Mouse (Mus musculus) limb, embryonic 10.5 days (tissue): Measurements from ENCODE around the gene Hpse2. TPM values are rescaled to one million over a fixed set of nuclear protein-coding genes. Genes with fewer than 3 reads are reported as not detected.

Source experiments
- DNase-seq: peaks from one replicate; pipeline ENCODE4 v3.0.0-alpha.2; 2017; ENCODE audit warnings: low spot score
- H3K27ac ChIP-seq: fragments of 300-500 bp; sonication (generic); 2 replicates; pipeline ENCODE4 v1.5.1; 2016; ENCODE audit warnings: mild to moderate bottlenecking
- H3K27me3 ChIP-seq: fragments of 300-500 bp; sonication (generic); 2 replicates; pipeline ENCODE4 v1.6.1; 2016; ENCODE audit warnings: low read depth, mild to moderate bottlenecking; ENCODE audit not compliant: poor library complexity, severe bottlenecking
- H3K36me3 ChIP-seq: fragments of 300-500 bp; sonication (generic); 2 replicates; pipeline ENCODE4 v1.6.1; 2016; ENCODE audit warnings: mild to moderate bottlenecking, moderate library complexity
- H3K4me1 ChIP-seq: fragments of 300-500 bp; sonication (generic); 2 replicates; pipeline ENCODE4 v1.6.1; 2016
- H3K4me3 ChIP-seq: fragments of 300-500 bp; sonication (generic); 2 replicates; pipeline ENCODE4 v1.5.1; 2016; ENCODE audit warnings: mild to moderate bottlenecking, moderate library complexity
- H3K9me3 ChIP-seq: fragments of 300-500 bp; sonication (generic); replicated peaks from 2 replicates; pipeline ENCODE4 v1.6.1; 2016; ENCODE audit warnings: mild to moderate bottlenecking
- WGBS: fragments of 180-500 bp; shearing (Covaris S2); methylation state at CpG from one replicate; pipeline ENCODE4 v1.1.7; 2016; 5-methylcytosine and 5-hydroxymethylcytosine counted together
- polyA plus RNA-seq: library from polyadenylated mRNA; unstranded; fragments of >200 nt; fragmentation: Nextera tagmentation; extraction: Ambion mirVana; gene quantifications from 2 replicates; pipeline ENCODE4 v1.2.1, GENCODE M21; 2016

Hpse2 gene
- polyA plus RNA-seq, 1 experiment from 2014 or later: 6.0 TPM

DNA sequence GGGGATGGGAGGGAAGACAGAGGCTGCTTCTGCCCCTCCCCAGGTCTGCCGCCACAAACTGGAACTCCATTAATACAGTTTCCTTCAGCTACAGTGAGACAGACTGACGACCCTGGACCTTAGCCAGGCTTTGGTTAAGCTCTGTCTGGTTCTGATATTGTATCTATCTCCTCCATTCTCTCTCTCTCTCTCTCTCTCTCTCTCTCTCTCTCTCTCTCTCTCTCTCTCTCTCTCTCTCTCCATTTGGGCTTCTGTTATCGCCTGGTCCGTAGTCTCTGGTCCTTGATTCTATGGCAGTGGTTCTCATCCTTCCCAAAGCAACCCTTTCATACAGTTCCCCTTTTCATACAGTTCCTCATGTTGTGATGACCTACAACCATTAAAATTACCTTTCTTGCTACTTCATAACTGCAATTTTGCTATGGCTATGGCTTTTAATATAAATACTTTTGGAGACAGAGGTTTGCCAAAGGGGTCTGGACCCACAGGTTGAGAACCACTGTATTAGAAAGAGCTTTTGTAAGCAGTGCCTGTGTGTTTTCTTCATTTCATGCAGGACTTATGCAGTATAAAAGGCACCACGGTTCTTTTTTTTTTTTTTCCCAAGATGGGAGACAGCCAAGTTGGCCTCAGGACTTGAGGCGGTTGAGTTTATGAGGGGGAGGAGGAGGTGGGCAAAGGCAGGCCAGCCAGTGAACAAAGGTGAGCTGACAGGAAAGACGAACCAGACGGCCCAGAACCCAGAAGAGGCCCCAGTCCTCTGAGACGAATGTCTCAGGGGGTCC is 642.9 kb downstream of the Hpse2 start:
- 71% methylated on average over 9 of the region's 9 CpGs for WGBS
- H3K4me3 ChIP-seq: no peak overlapping the region
- H3K27ac ChIP-seq: no peak overlapping the region

DNA sequence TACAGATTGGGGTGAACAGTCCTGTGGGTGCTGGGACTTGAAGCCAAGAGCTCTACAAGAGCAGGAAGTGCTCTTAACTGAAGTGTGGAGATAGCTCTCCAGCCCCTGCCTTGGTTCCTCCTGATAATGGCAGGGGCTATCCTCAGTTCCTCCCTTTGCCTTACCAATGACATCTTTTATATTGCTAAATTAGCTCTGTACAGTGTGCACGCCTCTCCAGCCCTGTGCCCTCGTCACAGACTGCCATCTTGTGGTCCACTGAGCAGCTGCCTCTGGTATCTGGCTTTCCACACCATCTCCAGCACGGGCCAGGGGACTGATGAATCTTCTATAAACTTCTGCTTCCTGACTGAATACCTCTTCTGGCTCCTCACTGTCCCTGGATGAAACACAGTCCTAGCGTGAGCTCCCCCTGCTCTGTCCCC is 644.0 kb downstream of the Hpse2 start:
- Histone ChIP-seq H3K27me3 (0 out of 2 replicates have a peak, but pooled peaks cover 3% of the 10 kb centered on the region), H3K27ac (no peak overlapping the region; the same call in 1 of the 2 replicates), H3K4me1 (peaks cover 25% of the 10 kb centered on the region), H3K9me3 (no peaks in the 10 kb centered on the region), H3K4me3 (no peak overlapping the region), H3K36me3 (no peaks in the 10 kb centered on the region)
- WGBS: 34% methylated on average over 4 of the region's 4 CpGs
- peak; percentile 54 for DNase-seq

More for the DNA sequence above, 642.9 kb downstream of the Hpse2 start:
- Histone ChIP-seq H3K27me3 (0 out of 2 replicates have a peak, but pooled peaks cover 3% of the 10 kb centered on the region), H3K36me3 (no peaks in the 10 kb centered on the region), H3K9me3 (no peaks in the 10 kb centered on the region), H3K4me1 (peaks cover 16% of the 10 kb centered on the region)
- no peak for DNase-seq

DNA sequence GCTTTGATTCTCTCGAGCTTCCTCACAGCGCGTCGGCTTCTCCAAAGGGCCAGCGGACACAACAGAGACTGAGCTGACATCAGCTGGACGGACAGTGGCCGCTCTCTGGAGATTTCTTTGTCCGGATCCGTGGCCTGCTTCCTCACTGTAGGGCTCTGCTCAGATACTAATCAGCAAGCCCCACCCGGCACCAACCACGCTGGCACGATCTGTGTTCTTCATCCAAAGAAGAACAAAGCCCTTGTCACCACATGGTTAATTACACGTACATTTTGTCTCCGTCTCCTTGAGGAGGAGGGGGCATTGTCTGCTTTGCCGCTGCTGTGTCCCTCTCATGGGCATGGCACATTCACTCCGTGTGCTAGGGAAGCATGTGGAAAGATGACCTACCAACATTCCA is 644.9 kb downstream of the Hpse2 start:
- 0 out of 2 replicates have a peak, but pooled peaks cover 3% of the 10 kb centered on the region for H3K27me3 ChIP-seq
- H3K9me3 ChIP-seq: no peaks in the 10 kb centered on the region
- DNase-seq: no peak
- H3K27ac ChIP-seq: no peak overlapping the region
- WGBS: 86% methylated on average over 16 of the region's 16 CpGs
- H3K4me1 ChIP-seq: peaks cover 32% of the 10 kb centered on the region
- no peaks in the 10 kb centered on the region for H3K36me3 ChIP-seq
- no peak overlapping the region for H3K4me3 ChIP-seq

DNA sequence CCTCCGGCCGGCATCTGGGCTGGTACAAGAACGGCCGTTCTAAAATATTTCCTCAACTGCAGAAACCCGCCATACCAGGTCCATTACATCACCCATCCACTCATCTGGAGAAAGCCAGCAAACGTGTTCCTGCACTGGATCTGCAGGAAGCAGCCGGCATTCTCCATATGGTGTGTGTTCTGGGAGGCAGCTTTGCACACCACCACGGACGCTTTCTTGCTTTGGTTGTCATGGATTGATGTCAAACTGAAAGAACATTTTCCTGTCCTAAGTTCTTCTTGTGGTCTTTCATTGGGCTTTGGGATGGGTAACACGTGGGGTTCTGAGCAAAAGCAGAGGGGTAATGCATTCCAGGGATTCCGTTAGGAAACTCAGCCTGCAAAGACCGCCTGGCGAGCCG is 646.3 kb downstream of the Hpse2 start:
- H3K36me3 ChIP-seq: no peaks in the 10 kb centered on the region
- peaks cover 42% of the 10 kb centered on the region for H3K4me1 ChIP-seq
- H3K4me3 ChIP-seq: no peak overlapping the region
- DNase-seq: no peak
- no peaks in the 10 kb centered on the region for H3K9me3 ChIP-seq
- H3K27ac ChIP-seq: no peak overlapping the region
- 75% methylated on average over 14 of the region's 14 CpGs for WGBS
- H3K27me3 ChIP-seq: 0 out of 2 replicates have a peak, but pooled peaks cover 3% of the 10 kb centered on the region

DNA sequence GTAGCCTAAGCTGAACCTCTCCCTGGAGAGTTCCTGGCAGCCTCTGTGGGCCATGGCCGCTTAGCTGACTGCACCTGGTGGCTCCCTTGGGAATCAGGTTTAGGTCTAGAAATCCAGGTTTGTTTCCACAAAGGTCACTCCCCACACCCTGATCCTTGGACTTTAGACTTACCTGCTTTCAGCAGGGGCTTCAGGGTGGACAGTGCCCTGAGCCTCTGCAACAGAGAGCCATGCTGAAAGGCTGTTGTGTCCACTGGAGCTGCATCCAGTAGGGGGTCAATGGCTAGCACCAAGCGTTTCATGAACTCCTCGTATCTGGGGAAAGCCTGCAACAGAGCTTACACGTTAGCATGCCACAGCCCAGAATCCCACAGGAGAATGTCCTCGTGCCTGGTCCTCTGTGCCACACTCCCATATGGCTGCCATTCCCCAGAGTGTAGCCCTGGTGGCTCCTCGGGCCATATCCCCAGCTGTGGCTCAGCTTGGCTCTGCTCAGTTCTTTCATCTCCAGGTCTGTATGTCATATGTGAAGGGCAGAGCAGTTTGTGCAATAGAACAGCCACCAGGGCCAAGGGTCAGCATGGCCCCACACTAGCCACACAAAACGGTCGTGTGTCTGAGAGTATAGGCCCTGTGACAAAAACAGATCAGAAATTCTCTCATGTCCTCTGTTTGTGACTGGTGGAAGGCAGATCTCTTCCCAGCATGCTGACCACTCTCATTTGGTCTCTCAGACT is 647.8 kb downstream of the Hpse2 start:
- H3K4me1 ChIP-seq: peaks cover 49% of the 10 kb centered on the region
- H3K36me3 ChIP-seq: no peaks in the 10 kb centered on the region
- no peak for DNase-seq
- 82% methylated on average over 8 of the region's 8 CpGs for WGBS
- H3K27ac ChIP-seq: no peak overlapping the region
- 0 out of 2 replicates have a peak, but pooled peaks cover 3% of the 10 kb centered on the region for H3K27me3 ChIP-seq
- H3K9me3 ChIP-seq: no peaks in the 10 kb centered on the region
- no peak overlapping the region for H3K4me3 ChIP-seq

DNA sequence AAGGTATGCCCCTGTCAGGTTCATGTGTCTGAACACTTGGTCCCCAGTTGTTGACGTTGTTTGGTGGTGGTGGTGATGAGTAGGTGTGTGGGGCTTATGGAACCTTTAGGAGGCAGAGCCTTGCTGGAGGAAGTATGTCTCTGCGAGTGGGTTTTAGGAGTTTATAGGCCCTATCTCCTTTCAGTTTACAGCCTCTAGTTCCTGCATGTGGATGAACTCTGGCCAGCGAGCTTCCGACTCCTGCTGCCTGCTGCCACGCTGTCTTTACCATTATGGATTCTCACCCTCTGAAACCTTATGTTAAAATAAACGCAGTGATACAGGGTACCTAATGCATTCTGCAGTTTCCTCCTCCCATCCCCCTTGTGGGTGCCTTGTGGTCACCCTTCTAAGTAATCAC is 648.4 kb downstream of the Hpse2 start:
- WGBS: 61% methylated on average over 6 of the region's 6 CpGs

DNA sequence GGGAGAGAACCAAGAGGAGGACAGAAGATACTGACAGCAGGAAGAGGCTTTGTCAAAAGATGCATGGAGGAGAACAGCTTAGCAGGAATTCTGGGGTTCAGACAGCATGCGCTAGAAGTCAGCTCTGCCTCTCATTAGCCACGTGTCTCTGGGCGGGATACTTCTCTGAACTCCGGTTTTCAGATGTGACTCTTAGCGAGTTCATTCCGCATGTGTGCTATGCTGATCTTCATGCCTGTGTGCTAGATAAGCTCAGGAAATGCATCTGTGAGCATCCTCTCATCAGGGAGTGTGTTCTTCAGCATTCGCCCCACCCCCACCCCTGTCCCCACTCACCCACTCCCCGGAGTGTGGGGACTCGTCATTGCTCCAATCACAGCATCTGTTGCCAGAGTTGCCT is 650.4 kb downstream of the Hpse2 start:
- no peak overlapping the region for H3K27ac ChIP-seq
- H3K27me3 ChIP-seq: 0 out of 2 replicates have a peak, but pooled peaks cover 3% of the 10 kb centered on the region
- DNase-seq: no peak
- H3K9me3 ChIP-seq: no peaks in the 10 kb centered on the region
- H3K36me3 ChIP-seq: no peaks in the 10 kb centered on the region
- H3K4me3 ChIP-seq: no peak overlapping the region
- peaks cover 42% of the 10 kb centered on the region for H3K4me1 ChIP-seq
- WGBS: 69% methylated on average over 9 of the region's 9 CpGs

More for the DNA sequence above, 648.4 kb downstream of the Hpse2 start:
- 0 out of 2 replicates have a peak, but pooled peaks cover 3% of the 10 kb centered on the region for H3K27me3 ChIP-seq
- H3K4me3 ChIP-seq: no peak overlapping the region
- no peak for DNase-seq
- no peaks in the 10 kb centered on the region for H3K36me3 ChIP-seq
- H3K27ac ChIP-seq: no peak overlapping the region
- H3K9me3 ChIP-seq: no peaks in the 10 kb centered on the region
- peaks cover 48% of the 10 kb centered on the region for H3K4me1 ChIP-seq

Other genes starting within 250 kb of the Hpse2 start
- 0.13 and 0.20 TPM in 2 replicates for gene Cnnm1, start 52.1 kb upstream of the Hpse2 start, polyA plus RNA-seq
- 53.9 and 64.8 TPM in 2 replicates for gene Got1, start 136.2 kb upstream of the Hpse2 start, polyA plus RNA-seq
- gene Nkx2-3, start 224.0 kb upstream of the Hpse2 start, polyA plus RNA-seq: 0.65 TPM in 1 of 2 replicates, not detected in the other